In the genomic region with DNA sequence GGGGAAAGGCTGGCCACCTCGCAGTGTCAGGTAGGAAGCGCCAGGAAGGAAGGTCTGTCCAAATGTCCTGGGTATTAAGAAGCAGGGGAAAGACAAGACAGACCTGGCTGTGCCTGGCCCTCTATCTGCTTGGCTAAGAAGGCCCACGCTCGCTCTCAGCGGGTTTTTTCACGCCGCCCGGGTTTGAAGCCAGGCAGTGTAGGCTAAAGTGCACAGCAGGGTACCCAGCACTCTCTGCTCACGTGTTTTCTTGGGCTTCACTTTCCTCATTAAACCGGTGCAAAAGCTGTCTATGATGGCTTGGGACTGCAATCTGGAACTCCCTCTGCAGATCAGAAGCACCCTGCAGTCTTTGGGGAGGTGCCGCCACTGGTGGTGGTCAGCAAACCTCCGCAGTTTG, we compare ENCODE assay signal across 8 mouse cellular contexts. TPM values are rescaled to one million over a fixed set of nuclear protein-coding genes. Genes with fewer than 3 reads are reported as not detected.
DNase-seq lines count a peak whose midpoint lies in the region; ATAC-seq and TF ChIP-seq lines count a peak whose summit lies in the region.

No protein-coding gene starts in this region.

- no peak for TF ChIP-seq CTCF in midbrain, postnatal 0 days (IDR thresholded peaks at IDR 0.05)

- no peak overlapping the region for H3K27ac ChIP-seq in kidney, embryonic 14.5 days (ENCODE audit: low read depth, low read length)
- H3K27ac ChIP-seq in embryonic facial prominence, embryonic 12.5 days, result no peak overlapping the region
- no peak overlapping the region for H3K27ac ChIP-seq in intestine, embryonic 16.5 days (ENCODE audit: low read length)
- H3K27ac ChIP-seq in midbrain, postnatal 0 days (ENCODE audit: low read depth, low read length), result peak overlapping the region; percentile 32; the same call in 1 of the 2 replicates

- no peaks in the 10 kb centered on the region for H3K36me3 ChIP-seq in kidney, embryonic 14.5 days (ENCODE audit: control insufficient read depth, insufficient read depth, low read length)
- H3K36me3 ChIP-seq in embryonic facial prominence, embryonic 12.5 days, result no peaks in the 10 kb centered on the region
- H3K36me3 ChIP-seq in intestine, embryonic 16.5 days (ENCODE audit: control insufficient read depth, insufficient read depth, low read length), result no peaks in the 10 kb centered on the region
- no peaks in the 10 kb centered on the region for H3K36me3 ChIP-seq in midbrain, postnatal 0 days (ENCODE audit: insufficient read depth, low read length)

- 0 out of 2 replicates have a peak, but pooled peaks cover 9% of the 10 kb centered on the region for H3K4me1 ChIP-seq in kidney, embryonic 14.5 days (ENCODE audit: control insufficient read depth, insufficient read depth, low read length)
- H3K4me1 ChIP-seq in embryonic facial prominence, embryonic 12.5 days, result peaks cover 15% of the 10 kb centered on the region
- peaks cover 12% of the 10 kb centered on the region for H3K4me1 ChIP-seq in intestine, embryonic 16.5 days (ENCODE audit: control insufficient read depth, insufficient read depth, low read length)
- no peaks in the 10 kb centered on the region for H3K4me1 ChIP-seq in midbrain, postnatal 0 days (ENCODE audit: insufficient read depth, low read length)

- no peaks in the 10 kb centered on the region for H3K9me3 ChIP-seq in kidney, embryonic 14.5 days (ENCODE audit: control insufficient read depth, low read length)
- H3K9me3 ChIP-seq in embryonic facial prominence, embryonic 12.5 days, result no peaks in the 10 kb centered on the region
- no peaks in the 10 kb centered on the region for H3K9me3 ChIP-seq in intestine, embryonic 16.5 days (ENCODE audit: control insufficient read depth, low read length)
- H3K9me3 ChIP-seq in midbrain, postnatal 0 days (ENCODE audit: low read length), result no peaks in the 10 kb centered on the region

- peak overlapping the region; percentile 69 for H3K4me3 ChIP-seq in kidney, embryonic 14.5 days (ENCODE audit: low read length)
- H3K4me3 ChIP-seq in embryonic facial prominence, embryonic 12.5 days, result peak overlapping the region; percentile 65
- peak overlapping the region; percentile 68 for H3K4me3 ChIP-seq in intestine, embryonic 16.5 days (ENCODE audit: low read length)
- peak overlapping the region; percentile 77 for H3K4me3 ChIP-seq in midbrain, postnatal 0 days (ENCODE audit: low read depth, low read length)

- H3K9ac ChIP-seq in kidney, embryonic 14.5 days (ENCODE audit: low read depth, low read length), result 0 out of 2 replicates have a peak overlapping the region, but pooled peaks have one; percentile 65
- H3K9ac ChIP-seq in embryonic facial prominence, embryonic 12.5 days, result peak overlapping the region; percentile 66; the same call in 1 of the 2 replicates
- no peak overlapping the region; the same call in 1 of the 2 replicates for H3K9ac ChIP-seq in intestine, embryonic 16.5 days (ENCODE audit: low read depth, low read length)
- no peak overlapping the region for H3K9ac ChIP-seq in midbrain, postnatal 0 days (replicated peaks; ENCODE audit: low read length, poor library complexity, severe bottlenecking)

- 12% methylated on average over 12 of the region's 12 CpGs for WGBS in kidney, embryonic 14.5 days
- 8% methylated on average over 12 of the region's 12 CpGs for WGBS in embryonic facial prominence, embryonic 12.5 days
- WGBS in intestine, embryonic 16.5 days, result 26% methylated on average over 12 of the region's 12 CpGs
- WGBS in midbrain, postnatal 0 days, result 16% methylated on average over 12 of the region's 12 CpGs

- peak overlapping the region; percentile 100 for H3K4me2 ChIP-seq in kidney, embryonic 14.5 days (replicated peaks; ENCODE audit: low read depth, low read length)
- H3K4me2 ChIP-seq in embryonic facial prominence, embryonic 12.5 days (replicated peaks), result peak overlapping the region; percentile 100
- peak overlapping the region; percentile 100 for H3K4me2 ChIP-seq in intestine, embryonic 16.5 days (ENCODE audit: low read depth, low read length)
- peak overlapping the region; percentile 99 for H3K4me2 ChIP-seq in midbrain, postnatal 0 days (ENCODE audit: low read depth, low read length, poor library complexity, severe bottlenecking)

- ATAC-seq in kidney, embryonic 14.5 days (ENCODE audit: low FRiP score, low TSS enrichment), result peak; percentile 1; the same call in 1 of the 2 replicates
- peak; percentile 8; the same call in 1 of the 2 replicates for ATAC-seq in embryonic facial prominence, embryonic 12.5 days (ENCODE audit: insufficient number of reproducible peaks, insufficient read depth, low FRiP score, low TSS enrichment)
- ATAC-seq in intestine, embryonic 16.5 days, result no peak
- no peak for ATAC-seq in midbrain, postnatal 0 days (ENCODE audit: low FRiP score)

- H3K27me3 ChIP-seq in kidney, embryonic 14.5 days (ENCODE audit: control insufficient read depth, insufficient read depth, low read length), result 0 out of 2 replicates have a peak, but pooled peaks cover 15% of the 10 kb centered on the region
- H3K27me3 ChIP-seq in embryonic facial prominence, embryonic 12.5 days, result peaks cover 28% of the 10 kb centered on the region
- H3K27me3 ChIP-seq in intestine, embryonic 16.5 days (replicated peaks; ENCODE audit: control insufficient read depth, insufficient read depth, low read length), result peaks cover 16% of the 10 kb centered on the region
- H3K27me3 ChIP-seq in midbrain, postnatal 0 days (ENCODE audit: insufficient read depth, low read length), result 0 out of 2 replicates have a peak, but pooled peaks cover 4% of the 10 kb centered on the region

- no peak for DNase-seq in kidney, adult 8-10 months
- no peak for DNase-seq in midbrain, postnatal 0 days (ENCODE audit: low spot score)
- DNase-seq in frontal cortex, postnatal 14 days (ENCODE audit: low spot score in 2 of 2), result no peak
- no peak for DNase-seq in thymus, postnatal 36 days
- no peak for DNase-seq in embryo, embryonic 11 days

RNA-seq across cellular contexts. Expression of a gene that starts 0.6 kb away (rescaled TPM):
- 5.3 and 9.3 TPM in 2 replicates for polyA plus RNA-seq in kidney, embryonic 14.5 days (2014; fragmentation: Nextera tagmentation; extraction: Ambion mirVana)
- polyA plus RNA-seq in embryonic facial prominence, embryonic 12.5 days (2016; fragmentation: Nextera tagmentation; extraction: Ambion mirVana), result 4.5 TPM in 2 replicates
- 5.9 and 6.3 TPM in 2 replicates for polyA plus RNA-seq in intestine, embryonic 16.5 days (2015; fragmentation: Nextera tagmentation; extraction: Ambion mirVana)
- total RNA-seq in midbrain, postnatal 0 days (2014; rRNA removed), result 34.2 and 35.1 TPM in 2 replicates
- 20.6 and 22.3 TPM in 2 replicates for polyA plus RNA-seq in midbrain, postnatal 0 days (2015; fragmentation: Nextera tagmentation; extraction: Ambion mirVana)

RNA-seq across cellular contexts. Expression of a gene that starts 24.5 kb away (rescaled TPM):
- polyA plus RNA-seq in kidney, embryonic 14.5 days (2014; fragmentation: Nextera tagmentation; extraction: Ambion mirVana), result 1.4 and 2.9 TPM in 2 replicates
- polyA plus RNA-seq in embryonic facial prominence, embryonic 12.5 days (2016; fragmentation: Nextera tagmentation; extraction: Ambion mirVana), result 1.7 and 2.1 TPM in 2 replicates
- 27.4 and 32.7 TPM in 2 replicates for polyA plus RNA-seq in intestine, embryonic 16.5 days (2015; fragmentation: Nextera tagmentation; extraction: Ambion mirVana)
- 111 and 125 TPM in 2 replicates for total RNA-seq in midbrain, postnatal 0 days (2014; rRNA removed)
- polyA plus RNA-seq in midbrain, postnatal 0 days (2015; fragmentation: Nextera tagmentation; extraction: Ambion mirVana), result 83.8 and 101 TPM in 2 replicates

RNA-seq across cellular contexts. Expression of a gene that starts 33.2 kb away (rescaled TPM):
- 0.53 and 0.91 TPM in 2 replicates for polyA plus RNA-seq in kidney, embryonic 14.5 days (2014; fragmentation: Nextera tagmentation; extraction: Ambion mirVana)
- 0.65 and 0.76 TPM in 2 replicates for polyA plus RNA-seq in embryonic facial prominence, embryonic 12.5 days (2016; fragmentation: Nextera tagmentation; extraction: Ambion mirVana)
- polyA plus RNA-seq in intestine, embryonic 16.5 days (2015; fragmentation: Nextera tagmentation; extraction: Ambion mirVana), result 0.27 and 0.32 TPM in 2 replicates
- total RNA-seq in midbrain, postnatal 0 days (2014; rRNA removed), result 3.5 and 22.7 TPM in 2 replicates
- 7.9 TPM in 2 replicates for polyA plus RNA-seq in midbrain, postnatal 0 days (2015; fragmentation: Nextera tagmentation; extraction: Ambion mirVana)

Comparison
In these comparisons a context has a peak if more than half of its experiments do, and no peak if none do; other contexts are left out.
1. ATAC-seq: peak in kidney, embryonic 14.5 days (single experiment) and embryonic facial prominence, embryonic 12.5 days (single experiment); none in intestine, embryonic 16.5 days (single experiment) and midbrain, postnatal 0 days (single experiment).
2. H3K9ac ChIP-seq: peak in kidney, embryonic 14.5 days (single experiment) and embryonic facial prominence, embryonic 12.5 days (single experiment); none in intestine, embryonic 16.5 days (single experiment) and midbrain, postnatal 0 days (single experiment).
3. Peak in every context shown above with its lines, with median percentiles within 50 percentile points of each other: H3K4me2 ChIP-seq and H3K4me3 ChIP-seq.